Mouse (Mus musculus) spleen, adult 2 months (tissue): ENCODE measurements at regions not wholly inside any gene's neighbourhood (a gene's known extent, or its start where the extent isn't known, plus 50 kb on each side); places are given as distances from the start of the nearest gene placed in this dataset.

Experiments
- DNase-seq, 2 experiments: peaks; one replicate each; pipeline versions ENCODE4 v3.0.0 to v3.0.0-alpha.2; 2012 to 2021; ENCODE audit warnings: low spot score in 2 of 2, low read depth in 1 of 2
- H3K27ac ChIP-seq: fragments of 200-500 bp; 2 replicates; pipeline ENCODE4 v1.5.1; 2012; ENCODE audit warnings: low read length, inconsistent platforms; ENCODE audit not compliant: insufficient read depth
- H3K27me3 ChIP-seq: fragments of 200-500 bp; 2 replicates; pipeline ENCODE4 v1.6.1; 2012; ENCODE audit warnings: mild to moderate bottlenecking, moderate library complexity, low read length, inconsistent platforms; ENCODE audit not compliant: control insufficient read depth, insufficient read depth
- H3K36me3 ChIP-seq: fragments of 200-500 bp; 2 replicates; pipeline ENCODE4 v1.6.1; 2012; ENCODE audit warnings: mild to moderate bottlenecking, low read length, inconsistent platforms; ENCODE audit not compliant: control insufficient read depth, insufficient read depth
- H3K4me1 ChIP-seq: fragments of 200-500 bp; 2 replicates; pipeline ENCODE4 v1.6.1; 2011; ENCODE audit warnings: inconsistent platforms; ENCODE audit not compliant: control insufficient read depth, insufficient read depth, insufficient read length
- H3K4me3 ChIP-seq: fragments of 200-500 bp; 2 replicates; pipeline ENCODE4 v1.5.1; 2011; ENCODE audit warnings: mild to moderate bottlenecking, inconsistent platforms; ENCODE audit not compliant: insufficient read depth, insufficient read length; ENCODE audit errors: extremely low read depth
- CTCF ChIP-seq: fragments of 200-500 bp; IDR thresholded peaks from 2 replicates; pipeline ENCODE4 v1.5.1; 2011; ENCODE audit warnings: mild to moderate bottlenecking, inconsistent platforms; ENCODE audit not compliant: insufficient read depth, insufficient read length, insufficient replicate concordance; ENCODE audit errors: extremely low read depth
- POLR2A ChIP-seq: fragments of 200-500 bp; IDR thresholded peaks from 2 replicates; pipeline ENCODE4 v1.6.1; 2011; ENCODE audit warnings: low read depth, low read length, inconsistent platforms
- WGBS: fragments of 180-500 bp; shearing (Covaris S2); methylation state at CpG from one replicate; pipeline ENCODE4 v1.1.7; 2018; 5-methylcytosine and 5-hydroxymethylcytosine counted together

DNA sequence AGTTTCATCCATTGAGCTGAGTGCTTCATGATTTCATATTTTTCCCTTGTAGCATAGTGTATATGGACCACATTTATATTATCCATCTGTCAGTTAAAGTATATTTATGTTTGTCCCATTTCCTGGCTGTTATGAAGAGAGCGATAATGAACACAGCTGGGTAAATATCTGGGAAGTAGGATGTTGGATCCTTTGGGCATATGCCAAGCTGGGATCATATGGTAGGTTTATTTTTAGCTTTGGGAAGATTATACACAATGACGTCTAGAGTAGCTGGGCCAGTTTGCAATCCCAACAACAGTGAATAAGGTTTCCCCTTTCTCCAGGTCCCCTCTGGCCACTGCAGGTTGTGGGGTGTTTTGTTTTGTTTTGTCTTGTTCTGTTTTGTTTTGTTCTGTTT lies 164.5 kb downstream of the Gm765 start:
- Histone ChIP-seq H3K4me3 (no peak overlapping the region), H3K27me3 (no peaks in the 10 kb centered on the region), H3K27ac (no peak overlapping the region), H3K4me1 (no peaks in the 10 kb centered on the region), H3K36me3 (no peaks in the 10 kb centered on the region)
- no peak for DNase-seq
- WGBS: 69% methylated on average over 2 of the region's 2 CpGs
- no peak for TF ChIP-seq CTCF

DNA sequence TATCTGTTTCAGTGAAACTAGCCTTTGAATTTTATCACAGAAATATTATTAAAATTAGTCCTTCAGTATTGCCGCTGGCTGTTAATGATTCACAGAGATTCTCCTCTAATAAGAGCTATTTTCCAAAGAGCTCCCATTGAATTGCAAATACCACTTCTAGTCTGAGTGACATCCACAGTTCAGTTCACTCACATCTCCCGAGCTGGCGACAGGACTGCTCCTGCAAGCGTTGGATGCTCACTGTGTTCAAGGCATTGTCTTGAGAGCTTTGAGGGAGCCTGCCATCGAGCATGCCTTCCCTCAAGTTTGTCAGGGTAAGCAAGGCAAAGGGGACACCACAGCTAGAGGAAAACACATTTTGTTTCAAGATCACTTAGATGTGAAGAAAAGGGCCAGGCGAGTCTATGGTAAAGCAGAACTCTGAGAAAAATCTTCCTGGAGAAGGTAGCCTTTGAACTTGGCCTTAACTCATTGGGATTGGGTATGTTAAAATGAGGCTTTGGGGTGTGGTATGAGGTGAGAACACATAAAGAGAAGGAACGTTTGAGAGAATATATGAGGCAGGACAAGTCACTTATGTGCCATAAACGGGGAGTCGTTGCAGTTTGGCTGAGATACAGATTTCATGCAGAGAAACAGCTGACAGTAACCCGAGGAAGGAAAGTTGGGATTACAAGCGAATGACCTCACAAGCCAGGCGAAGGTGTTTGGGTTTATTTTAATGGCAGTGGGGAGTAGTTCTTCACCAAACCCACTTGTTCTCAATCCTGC lies 193.3 kb downstream of the Gm765 start:
- Histone ChIP-seq H3K27me3 (no peaks in the 10 kb centered on the region), H3K36me3 (no peaks in the 10 kb centered on the region), H3K27ac (no peak overlapping the region), H3K4me3 (no peak overlapping the region), H3K4me1 (no peaks in the 10 kb centered on the region)
- no peak for DNase-seq
- WGBS: 82% methylated on average over 12 of the region's 12 CpGs
- TF ChIP-seq POLR2A (no peak), CTCF (no peak)

DNA sequence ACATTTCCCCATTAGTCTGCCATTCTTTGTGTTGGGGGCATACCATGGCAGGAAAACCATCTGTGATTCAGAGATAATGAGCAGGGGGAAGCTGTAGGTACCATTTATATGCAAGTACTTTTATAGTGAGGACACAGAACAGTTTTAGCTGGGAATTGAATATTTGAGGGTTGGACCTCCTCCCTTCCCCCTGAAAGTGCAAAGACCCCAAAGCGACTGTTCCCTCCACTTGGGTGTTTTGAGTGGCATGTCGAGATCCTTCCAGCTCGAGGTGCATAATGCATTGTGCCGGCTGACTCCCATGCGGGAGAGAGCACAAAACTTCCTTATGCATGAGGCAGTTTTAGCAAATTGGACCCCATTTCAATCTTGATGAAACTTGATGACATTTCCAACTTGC lies 194.7 kb downstream of the Gm765 start:
- DNase-seq: no peak
- WGBS: 80% methylated on average over 5 of the region's 5 CpGs
- Histone ChIP-seq H3K27ac (no peak overlapping the region), H3K27me3 (no peaks in the 10 kb centered on the region), H3K36me3 (no peaks in the 10 kb centered on the region), H3K4me3 (no peak overlapping the region), H3K4me1 (no peaks in the 10 kb centered on the region)
- no peak for TF ChIP-seq POLR2A
- TF ChIP-seq CTCF: no peak

DNA sequence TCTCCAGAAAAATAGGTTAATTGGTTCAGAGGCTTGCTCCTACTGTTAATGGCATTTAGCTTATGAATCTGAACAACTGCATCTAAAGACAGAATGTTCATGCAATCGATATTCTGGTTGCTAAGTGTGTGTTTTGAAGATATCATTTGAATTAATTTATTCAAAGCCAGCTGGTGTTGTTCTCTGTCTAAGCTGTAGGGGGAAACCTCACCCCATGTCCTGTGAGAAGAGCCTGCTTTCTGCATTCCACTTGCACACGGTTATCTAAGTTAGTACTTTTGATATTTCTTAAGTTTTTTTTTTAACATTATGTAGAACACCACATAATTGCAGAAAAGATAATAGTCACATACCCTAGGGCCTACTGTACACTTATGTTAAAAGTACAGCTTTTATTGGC lies 209.6 kb downstream of the Gm765 start:
- 23% methylated on average over 2 of the region's 2 CpGs for WGBS
- no peak overlapping the region for H3K27ac ChIP-seq
- TF ChIP-seq CTCF (no peak; the same call in 1 of the 2 replicates), POLR2A (no peak)
- H3K27me3 ChIP-seq: no peaks in the 10 kb centered on the region
- no peaks in the 10 kb centered on the region for H3K36me3 ChIP-seq
- no peaks in the 10 kb centered on the region for H3K4me1 ChIP-seq
- no peak overlapping the region for H3K4me3 ChIP-seq
- DNase-seq: no peak

DNA sequence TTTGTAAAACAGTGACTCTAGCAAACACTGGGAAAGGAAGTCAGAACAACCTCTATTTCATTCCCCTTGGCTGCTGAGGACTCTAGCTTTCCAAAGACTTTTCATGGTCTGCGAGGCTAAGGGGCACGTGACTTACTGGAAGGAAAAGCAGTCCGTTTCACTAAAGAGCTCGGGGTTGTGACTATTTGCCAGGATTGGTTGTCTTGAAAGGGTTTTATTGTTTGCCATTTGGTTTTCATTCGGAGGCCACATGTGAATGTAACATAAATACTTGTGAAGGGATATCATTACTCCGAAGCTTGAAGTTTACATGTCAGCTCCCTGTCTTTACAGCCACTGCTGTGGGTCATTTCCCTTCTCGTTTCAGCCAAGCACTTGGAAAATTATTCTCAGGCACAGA lies 217.1 kb downstream of the Gm765 start:
- H3K36me3 ChIP-seq: no peaks in the 10 kb centered on the region
- WGBS: 78% methylated on average over 7 of the region's 7 CpGs
- H3K4me1 ChIP-seq: no peaks in the 10 kb centered on the region
- no peak for DNase-seq
- no peak overlapping the region for H3K4me3 ChIP-seq
- H3K27ac ChIP-seq: no peak overlapping the region
- H3K27me3 ChIP-seq: no peaks in the 10 kb centered on the region
- TF ChIP-seq POLR2A: no peak

DNA sequence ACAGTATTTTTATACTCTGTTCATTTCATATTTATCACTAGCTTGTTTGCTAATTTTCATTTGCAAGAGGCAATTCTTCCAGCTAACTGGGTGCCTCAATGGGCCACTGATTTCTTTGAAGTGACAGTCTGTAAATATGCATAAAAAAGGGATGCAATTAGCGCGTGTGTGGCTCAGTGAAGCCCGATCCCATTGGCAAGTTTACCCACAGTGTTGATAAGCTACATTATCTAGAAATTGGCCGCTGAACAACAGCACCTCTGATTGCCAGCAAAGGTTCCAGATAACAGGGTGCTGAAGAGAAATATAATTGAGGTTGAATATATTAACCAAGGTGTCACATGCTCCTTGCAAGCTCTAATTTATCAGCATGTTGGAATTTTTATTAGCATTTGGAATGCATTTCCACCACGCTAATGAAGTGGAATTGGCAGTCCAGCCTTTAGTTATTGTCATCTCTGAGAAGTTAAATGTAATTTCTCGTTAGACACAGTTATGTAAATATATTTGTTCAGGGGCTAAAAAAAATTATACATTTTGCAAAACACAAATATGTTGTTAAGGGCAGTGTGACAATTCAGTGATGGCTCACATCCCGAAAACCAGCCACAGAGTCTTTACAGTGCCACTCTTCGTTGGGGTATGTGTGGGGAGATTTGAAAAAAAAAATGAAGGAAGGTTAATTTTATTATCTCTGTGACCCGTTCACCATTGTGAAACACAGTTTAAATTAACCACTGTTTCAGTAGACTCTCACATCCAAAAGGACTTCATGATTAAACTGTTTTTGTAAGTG lies 224.0 kb downstream of the Gm765 start:
- no peaks in the 10 kb centered on the region for H3K27me3 ChIP-seq
- H3K27ac ChIP-seq: no peak overlapping the region
- H3K36me3 ChIP-seq: no peaks in the 10 kb centered on the region
- no peaks in the 10 kb centered on the region for H3K4me1 ChIP-seq
- DNase-seq: no peak
- TF ChIP-seq POLR2A (no peak), CTCF (no peak)
- 84% methylated on average over 9 of the region's 9 CpGs for WGBS
- H3K4me3 ChIP-seq: no peak overlapping the region; the same call in 1 of the 2 replicates
